Mouse (Mus musculus): Measurements from ENCODE around the gene Ntm.
A peak's percentile ranks its signal among the peaks of the same experiment; 100 is the strongest.

Ntm gene

GRCm38 (mm10) chr9:29145901-29146300, 817.0 kb downstream of the Ntm start:
- DNase-seq (ENCODE audit: low spot score in 2 of 2) = no peak

DNA sequence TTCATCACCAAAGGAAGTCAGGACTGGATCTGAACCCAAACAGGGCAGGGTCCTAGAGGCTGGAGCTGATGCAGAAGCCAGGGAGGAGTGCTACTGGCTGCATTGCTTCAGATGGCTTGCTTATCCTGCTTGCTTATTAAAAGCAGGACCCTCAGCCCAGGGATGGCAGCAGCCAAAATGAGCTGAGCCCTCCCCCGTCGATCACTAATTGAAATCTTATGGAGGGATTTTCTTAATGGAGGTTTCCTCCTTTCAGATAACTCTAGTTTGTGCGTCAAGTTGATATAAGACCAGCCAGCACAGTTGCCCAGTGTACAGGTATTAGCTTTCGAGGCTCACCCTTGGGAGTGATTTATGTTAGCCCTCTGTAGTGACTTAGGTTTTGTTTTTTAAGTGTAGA, 826.9 kb downstream of the Ntm start:
- DNase-seq (ENCODE audit: low spot score in 2 of 2) = no peak

DNA sequence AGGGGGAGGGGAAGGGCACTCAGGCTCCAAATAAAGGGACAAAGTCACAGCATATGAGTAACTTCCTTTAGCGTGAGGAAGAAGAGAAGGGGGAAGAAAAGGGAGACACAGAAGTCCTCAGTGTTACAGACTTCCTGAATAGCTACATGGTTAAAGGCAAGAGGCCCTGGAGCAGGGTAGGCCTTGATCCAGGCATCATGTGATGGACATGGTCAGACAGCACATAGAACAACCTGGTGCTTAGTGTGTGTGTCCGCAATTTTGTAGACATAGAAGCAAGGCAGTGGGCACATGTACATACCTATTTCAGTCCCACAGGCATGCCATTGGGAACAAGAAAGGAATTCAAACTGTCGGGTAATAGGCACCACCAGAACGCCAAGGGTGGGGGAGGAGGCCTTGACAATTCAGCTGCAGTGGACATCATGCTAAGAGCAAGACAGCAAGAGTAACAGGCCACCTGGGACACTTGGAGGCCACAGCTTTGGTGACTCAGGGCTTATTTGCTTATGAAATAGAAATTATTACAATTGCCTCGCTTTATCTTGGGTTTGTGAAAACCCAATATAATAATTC, 832.1 kb downstream of the Ntm start:
- DNase-seq (ENCODE audit: low spot score in 2 of 2) = no peak

DNA sequence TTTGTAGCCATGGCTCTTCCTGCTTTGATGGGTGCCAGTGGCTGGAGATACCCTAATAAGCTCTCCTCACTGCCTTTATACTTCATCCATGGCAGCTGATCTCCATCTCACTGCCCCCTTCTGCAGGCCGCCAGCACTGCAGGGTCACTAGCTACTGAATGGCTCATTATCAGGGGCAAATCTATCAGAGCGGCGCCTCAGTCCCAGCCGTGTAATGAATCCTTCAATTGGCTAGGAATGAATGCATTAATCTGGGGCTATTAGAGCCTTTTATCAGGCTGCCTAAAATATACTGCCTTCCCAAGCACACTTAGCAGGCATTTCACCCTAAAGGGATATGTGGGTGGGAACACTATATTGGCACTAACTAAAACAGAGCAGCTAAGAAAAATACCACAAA, 832.6 kb downstream of the Ntm start:
- no peak for DNase-seq (ENCODE audit: low spot score in 2 of 2)

DNA sequence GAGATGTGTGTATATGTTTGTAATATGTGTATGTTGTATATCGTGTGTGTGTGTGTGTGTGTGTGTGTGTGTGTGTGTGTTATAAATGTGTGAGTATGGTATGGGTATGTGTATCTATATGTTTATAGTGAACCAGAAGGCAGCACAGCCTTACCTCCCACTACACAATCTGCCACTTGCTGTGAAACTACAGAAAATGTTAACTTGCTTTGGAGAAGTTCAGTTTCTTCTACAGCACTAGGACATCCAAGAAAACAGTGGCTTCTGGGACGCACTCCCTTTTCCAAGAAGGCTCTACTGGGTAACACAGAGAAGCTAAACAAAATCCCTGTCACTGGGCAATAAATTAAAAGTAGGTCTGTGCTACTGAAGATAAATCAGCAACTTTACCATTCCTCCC, 834.5 kb downstream of the Ntm start:
- DNase-seq (ENCODE audit: low spot score in 2 of 2) = no peak

GRCm38 (mm10) chr9:29124455-29124854, 838.5 kb downstream of the Ntm start:
- no peak for DNase-seq (ENCODE audit: low spot score in 2 of 2)

GRCm38 (mm10) chr9:29123828-29124227, 839.1 kb downstream of the Ntm start:
- DNase-seq (ENCODE audit: low spot score in 2 of 2) = no peak

DNA sequence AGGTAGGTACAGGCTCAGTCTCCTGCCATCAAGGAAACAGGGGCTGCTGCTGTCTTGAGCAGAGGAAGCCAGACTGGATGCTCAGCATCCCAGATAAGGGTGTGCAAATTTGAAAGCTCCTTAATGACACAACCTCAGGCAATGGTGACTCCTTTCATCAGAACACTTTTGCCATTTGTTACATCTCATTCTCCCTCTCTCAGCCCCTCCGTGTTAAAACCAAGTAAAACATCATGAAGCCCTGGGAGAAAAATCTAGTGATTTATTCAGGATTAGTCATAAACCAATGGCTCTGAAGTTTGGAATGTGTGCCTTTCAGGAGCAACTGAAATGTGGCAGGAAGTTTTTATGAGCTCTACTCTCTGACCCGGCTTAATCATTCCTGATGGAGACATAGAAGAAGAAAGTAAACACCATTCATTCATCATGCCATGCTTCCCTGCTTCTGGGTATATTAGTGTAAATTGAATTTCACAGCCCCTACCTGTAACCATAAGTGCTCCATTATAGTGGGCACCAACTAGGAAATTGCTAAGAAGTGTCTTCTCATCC, 845.3 kb downstream of the Ntm start:
- DNase-seq (ENCODE audit: low spot score in 2 of 2) = no peak

DNA sequence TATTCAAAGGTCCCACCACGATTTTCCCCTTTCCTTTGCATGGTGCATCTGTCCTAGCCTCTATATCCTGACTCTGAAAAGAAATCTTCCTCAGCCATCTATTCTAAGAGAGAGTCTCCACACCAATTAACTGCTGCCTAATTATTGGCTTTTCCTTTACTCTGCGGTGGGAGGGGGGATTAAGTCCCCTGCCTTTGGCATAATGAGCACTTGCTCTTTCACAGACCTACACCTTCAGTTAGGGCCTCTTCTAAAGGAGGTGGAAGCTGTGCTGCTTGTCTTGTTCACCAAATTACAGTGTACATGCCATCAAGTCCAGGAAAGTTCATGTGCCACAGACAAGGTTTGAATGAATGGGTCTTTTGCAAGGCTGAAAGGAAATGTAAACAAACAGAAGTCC, 847.6 kb downstream of the Ntm start:
- DNase-seq (ENCODE audit: low spot score in 2 of 2) = no peak

DNA sequence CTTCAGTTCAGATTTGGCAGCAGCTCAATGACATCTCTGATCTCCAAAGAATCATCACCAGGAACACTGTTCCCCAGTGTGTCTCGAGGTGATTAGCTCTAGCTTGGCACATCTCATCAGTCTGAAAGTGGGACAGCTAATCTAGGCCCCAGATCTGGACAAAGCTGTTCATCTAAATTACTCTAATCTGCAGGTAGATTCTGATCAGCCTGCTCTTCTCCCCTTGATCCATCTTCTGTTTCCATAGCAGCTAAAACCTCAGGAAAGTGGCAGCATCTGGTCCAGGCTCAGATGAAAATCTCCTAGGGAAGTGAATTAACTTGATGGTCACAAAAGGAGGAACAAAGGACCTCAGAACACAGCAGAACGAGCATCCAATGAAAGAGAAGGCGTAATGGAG, 856.2 kb downstream of the Ntm start:
- DNase-seq (ENCODE audit: low spot score in 2 of 2) = no peak

GRCm38 (mm10) chr9:29104442-29104841, 858.5 kb downstream of the Ntm start:
- no peak for DNase-seq (ENCODE audit: low spot score in 2 of 2)

DNA sequence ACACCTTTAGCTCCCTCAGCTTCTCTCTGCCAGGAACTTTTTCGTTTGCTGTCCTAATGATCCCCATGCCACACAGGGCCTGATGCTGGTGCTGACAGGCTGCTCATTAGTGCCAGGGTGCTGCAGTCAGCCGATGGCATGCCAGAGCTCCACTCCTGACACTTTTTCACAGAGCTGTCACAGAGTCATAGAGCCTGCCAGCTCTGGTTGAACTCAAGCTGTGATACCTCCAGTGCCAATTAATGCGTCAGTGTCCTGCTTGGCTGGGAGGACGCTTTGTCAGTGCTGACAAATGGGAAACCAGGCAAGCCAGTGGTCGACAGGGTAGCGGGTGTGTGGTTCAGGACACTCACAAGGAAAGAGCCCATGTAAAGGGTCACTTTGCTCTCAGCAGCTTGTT, 858.9 kb downstream of the Ntm start:
- DNase-seq (ENCODE audit: low spot score in 2 of 2) = peak in 1 of 2 experiments; percentile 54

- DNase-seq (ENCODE audit: low spot score in 2 of 2) = no peak
Observed at GRCm38 (mm10) chr9:29100624-29101023, 862.3 kb downstream of the Ntm start.

DNA sequence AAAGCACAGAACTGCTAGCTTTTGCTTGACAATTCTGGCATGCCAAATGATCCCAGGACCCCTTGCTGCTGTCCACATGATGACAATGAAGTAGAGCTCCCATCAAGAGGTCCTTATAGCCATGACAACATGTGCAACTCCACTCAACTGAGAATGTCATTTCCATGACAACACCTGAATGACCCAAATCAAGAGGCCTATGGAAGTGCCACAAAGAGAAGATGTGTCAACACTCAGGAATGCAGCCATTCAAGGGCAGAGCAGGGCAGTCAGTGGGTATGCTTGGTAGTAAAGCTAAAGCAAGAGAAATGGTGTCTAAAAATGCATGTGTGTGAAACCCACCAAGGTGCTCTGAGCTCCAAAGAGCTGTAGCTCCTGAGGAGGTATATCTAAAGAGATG, 870.5 kb downstream of the Ntm start:
- DNase-seq (ENCODE audit: low spot score in 2 of 2) = no peak

GRCm38 (mm10) chr9:29088657-29089056, 874.3 kb downstream of the Ntm start:
- DNase-seq (ENCODE audit: low spot score in 2 of 2) = no peak

- no peak for DNase-seq (ENCODE audit: low spot score in 2 of 2)
Observed at GRCm38 (mm10) chr9:29087656-29088055, 875.3 kb downstream of the Ntm start.

DNA sequence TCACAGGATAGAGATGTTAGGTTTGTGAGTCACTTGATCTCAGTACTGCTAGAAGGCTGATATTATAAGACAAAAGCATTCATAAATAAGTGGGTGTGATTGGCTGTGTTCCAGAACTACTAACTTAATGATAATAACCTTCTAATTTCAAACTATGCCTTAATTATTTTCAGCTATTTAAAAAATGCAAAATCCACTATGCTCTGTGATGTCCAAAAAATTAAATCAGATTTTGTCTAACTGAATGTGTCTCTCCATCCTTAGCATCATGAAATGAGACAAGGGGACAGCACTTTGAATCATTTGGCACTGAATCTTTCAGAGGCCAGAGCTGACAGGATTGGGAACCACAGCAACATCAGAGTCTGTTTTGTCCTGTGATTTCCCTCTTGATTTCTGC, 875.8 kb downstream of the Ntm start:
- DNase-seq (ENCODE audit: low spot score in 2 of 2) = no peak

- DNase-seq (ENCODE audit: low spot score in 2 of 2) = no peak
Observed at GRCm38 (mm10) chr9:29075924-29076577, 886.9 kb downstream of the Ntm start.

- no peak for DNase-seq (ENCODE audit: low spot score in 2 of 2)
Observed at GRCm38 (mm10) chr9:29075243-29075642, 887.7 kb downstream of the Ntm start.

DNA sequence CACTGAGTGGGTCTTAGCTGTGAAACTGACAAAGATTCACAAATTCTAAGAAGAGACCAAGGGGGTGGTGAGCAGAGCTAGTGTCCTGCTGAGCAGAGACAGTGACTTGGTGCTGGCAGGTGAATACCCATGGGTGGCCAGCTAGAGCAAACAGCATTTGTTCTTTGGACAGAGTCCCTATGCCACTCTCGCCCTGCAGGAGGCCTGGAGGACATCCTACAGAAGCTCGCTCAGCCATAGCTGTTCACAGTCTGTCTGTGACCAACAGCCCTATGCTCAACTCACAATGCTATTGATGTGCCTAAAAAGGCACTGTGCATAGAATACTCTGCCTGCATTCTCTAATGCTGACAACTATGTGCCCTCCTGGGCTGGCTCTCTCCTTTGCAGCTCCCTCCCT, 888.4 kb downstream of the Ntm start:
- no peak for DNase-seq (ENCODE audit: low spot score in 2 of 2)

DNA sequence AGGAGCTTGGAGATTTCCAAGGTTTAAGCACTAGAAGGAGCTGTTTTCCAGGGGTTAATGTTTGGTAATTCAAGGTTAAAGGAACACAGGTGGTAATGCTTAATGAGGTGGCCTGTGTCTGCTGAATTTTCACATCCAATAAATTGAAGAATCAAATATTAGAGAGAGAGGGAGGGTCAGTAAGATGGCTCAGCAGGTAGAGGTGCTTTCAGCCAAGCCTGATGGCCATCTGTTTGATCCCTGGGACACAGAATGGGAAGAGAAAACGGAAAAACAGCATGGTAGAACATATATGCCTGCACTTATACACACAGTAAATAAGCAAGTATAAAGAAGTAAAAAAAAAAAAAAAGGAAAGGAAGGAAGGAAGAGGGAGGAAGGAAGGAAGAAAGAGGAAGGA, 890.9 kb downstream of the Ntm start:
- DNase-seq (ENCODE audit: low spot score in 2 of 2) = no peak

- no peak for DNase-seq (ENCODE audit: low spot score in 2 of 2)
Observed at GRCm38 (mm10) chr9:29067572-29067971, 895.4 kb downstream of the Ntm start.

DNA sequence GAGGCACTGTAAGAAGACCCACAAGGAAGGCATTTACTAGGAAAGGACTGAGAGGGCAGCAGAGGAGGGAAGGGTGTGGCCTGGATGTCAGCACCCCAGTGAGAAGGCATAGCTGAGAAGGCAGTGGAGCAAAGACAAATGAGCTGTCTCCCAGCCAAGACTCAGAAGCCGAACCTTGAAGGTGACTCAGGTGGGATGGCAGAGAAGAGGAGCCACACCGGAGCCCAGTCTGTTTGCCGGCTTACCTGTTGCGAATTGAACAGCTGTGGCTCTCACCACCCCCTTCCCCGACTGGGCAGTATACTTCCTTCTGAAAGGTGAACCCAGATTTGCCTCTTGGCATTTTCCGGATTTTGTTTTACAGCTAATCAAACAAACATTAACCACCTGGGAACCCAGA, 902.6 kb downstream of the Ntm start:
- DNase-seq (ENCODE audit: low spot score in 2 of 2) = no peak

DNA sequence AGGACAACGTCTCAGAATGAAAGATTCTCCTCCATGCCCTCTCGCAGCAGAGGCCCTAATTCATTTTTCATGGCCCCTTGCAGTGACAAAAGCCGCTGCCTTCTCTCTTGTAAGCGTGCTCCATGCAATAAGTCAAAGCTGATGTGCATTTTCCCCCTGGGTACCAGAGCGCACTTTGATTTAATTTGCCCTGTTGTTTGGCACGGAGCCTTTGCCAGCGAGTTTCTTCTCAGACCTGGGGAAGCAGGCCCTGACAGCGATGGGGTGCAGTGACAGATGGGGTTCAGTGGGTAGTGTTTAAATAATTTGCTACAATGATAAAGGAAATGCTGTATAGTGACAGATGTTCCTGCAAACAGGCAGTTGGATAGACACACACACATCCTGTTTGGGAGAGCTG, 904.1 kb downstream of the Ntm start:
- no peak for DNase-seq (ENCODE audit: low spot score in 2 of 2)

Measured in cerebellum, postnatal 4 days (tissue).